Mouse (Mus musculus) heart, adult 2 months (tissue): Measurements from ENCODE around the gene Iqcf6.

Source experiments
- CTCF ChIP-seq: fragments of 200-600 bp; IDR thresholded peaks from 2 replicates; pipeline ENCODE4 v1.8.1; 2022; ENCODE audit warnings: antibody characterized with exemption, mild to moderate bottlenecking, moderate library complexity
- EP300 ChIP-seq: fragments of 200-500 bp; IDR thresholded peaks from 2 replicates; pipeline ENCODE4 v1.6.1; 2011; ENCODE audit warnings: low read depth, low read length, control low read depth; ENCODE audit not compliant: insufficient read depth

- TF ChIP-seq CTCF (no peak), EP300 (no peak)
Observed at GRCm38 (mm10) chr9:106613951-106614350, 12.4 kb upstream of the Iqcf6 start.
